Mouse (Mus musculus) T-cell, adult 2 months (primary cell): ENCODE measurements around the gene Adgrg1.

Experiments
- DNase-seq: peaks from one replicate; pipeline ENCODE4 v3.0.0; 2022; ENCODE audit warnings: low spot score

Gene Adgrg1

DNA sequence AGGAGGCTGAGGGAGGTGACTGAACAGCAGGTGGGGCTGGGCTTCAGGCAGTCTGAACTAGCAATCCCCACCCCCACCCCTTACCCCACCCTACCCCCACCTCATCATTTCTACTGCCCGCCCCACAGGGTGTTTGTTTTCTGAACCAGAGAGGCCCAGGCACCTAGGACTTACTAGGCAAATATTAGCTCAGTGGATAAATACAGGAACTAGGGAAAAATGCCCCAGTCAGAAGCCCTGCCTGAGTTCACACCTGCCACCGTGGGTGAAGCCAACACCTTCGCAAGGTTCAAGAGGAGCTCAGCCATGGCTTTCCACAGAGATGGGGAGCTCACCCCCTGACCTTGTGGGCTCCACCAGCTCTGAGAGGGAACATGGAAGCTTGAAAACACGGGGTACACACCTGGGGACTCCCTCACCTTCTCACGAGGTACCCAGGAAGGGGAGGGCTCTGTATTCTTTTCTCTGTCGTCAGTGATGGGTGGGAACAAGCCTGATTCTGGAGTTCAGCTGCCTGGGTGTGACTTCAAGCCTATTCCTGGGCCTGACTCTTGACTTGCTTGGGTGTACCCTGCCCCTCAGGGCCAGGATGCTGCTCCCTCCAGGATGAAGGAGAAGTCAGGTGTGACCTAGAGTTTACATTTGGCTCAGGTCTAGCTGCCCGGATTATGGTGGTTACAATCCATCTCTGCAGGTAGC, at the start of gene Adgrg1:
TSS of gene Adgrg1 (plus strand) at position 285 of the 699 bp plus-strand sequence.
- no peak for DNase-seq

DNA sequence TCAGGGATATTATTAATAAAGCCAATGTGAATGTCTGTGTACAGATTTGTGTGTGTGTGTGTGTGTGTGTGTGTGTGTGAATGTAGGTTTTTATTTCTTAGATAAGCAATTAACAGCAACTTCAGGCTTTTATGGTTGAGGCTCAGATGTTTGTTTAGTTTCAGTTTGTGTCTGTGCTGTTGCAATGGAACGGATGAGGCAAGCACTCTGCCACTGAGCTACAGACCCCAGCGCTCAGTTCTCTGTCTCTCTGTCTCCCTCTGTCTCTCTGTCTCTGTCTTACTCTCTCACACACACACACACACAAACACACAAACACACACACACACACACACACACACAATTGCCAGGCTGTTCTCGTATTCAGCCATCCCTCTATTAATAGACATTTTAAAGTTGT, 46.3 kb upstream of the Adgrg1 start:
- no peak for DNase-seq

- DNase-seq, result no peak
Observed at GRCm38 (mm10) chr8:94933918-94934317, 40.6 kb upstream of the Adgrg1 start.

GRCm38 (mm10) chr8:94935172-94935571, 39.4 kb upstream of the Adgrg1 start:
- no peak for DNase-seq

DNA sequence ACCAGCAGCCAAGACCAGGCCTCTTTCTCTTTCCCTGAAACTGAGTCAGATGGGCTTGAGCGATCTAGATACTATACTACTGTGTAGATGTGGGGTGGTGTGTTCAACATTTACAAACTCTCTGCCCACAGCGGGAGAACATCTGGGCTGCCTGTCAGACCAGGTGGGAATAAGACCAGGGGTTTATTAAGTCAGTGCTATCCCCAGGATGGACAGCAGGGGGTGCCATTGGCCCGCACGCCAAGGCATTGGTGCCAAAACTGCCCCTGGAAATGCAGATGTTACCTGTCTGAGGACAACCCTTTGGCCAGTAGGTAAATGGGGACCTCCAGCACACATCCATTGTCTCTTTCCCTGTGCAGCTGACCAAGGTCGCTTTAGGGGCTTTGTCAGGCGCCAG, 32.0 kb upstream of the Adgrg1 start:
- DNase-seq, result peak; percentile 53

DNA sequence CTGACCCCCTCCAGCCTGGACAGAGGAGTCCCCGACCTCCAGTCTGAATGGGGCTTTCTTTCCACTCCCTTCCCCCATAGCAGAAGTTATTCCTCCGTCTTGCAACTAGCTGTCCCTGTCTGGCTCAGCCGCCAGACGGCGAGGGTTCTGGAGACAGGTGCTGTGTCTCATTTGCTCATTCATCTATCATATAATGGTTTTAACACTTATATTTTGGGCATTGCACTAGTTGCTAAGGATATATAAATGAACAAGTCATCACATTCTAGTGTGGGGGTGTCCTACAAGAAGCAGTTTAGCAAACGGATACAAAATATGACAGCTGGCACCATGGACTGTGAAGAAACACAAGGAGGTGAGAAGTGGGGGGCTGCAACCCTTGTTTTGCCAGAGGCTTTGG, 29.4 kb upstream of the Adgrg1 start:
- DNase-seq, result no peak

DNA sequence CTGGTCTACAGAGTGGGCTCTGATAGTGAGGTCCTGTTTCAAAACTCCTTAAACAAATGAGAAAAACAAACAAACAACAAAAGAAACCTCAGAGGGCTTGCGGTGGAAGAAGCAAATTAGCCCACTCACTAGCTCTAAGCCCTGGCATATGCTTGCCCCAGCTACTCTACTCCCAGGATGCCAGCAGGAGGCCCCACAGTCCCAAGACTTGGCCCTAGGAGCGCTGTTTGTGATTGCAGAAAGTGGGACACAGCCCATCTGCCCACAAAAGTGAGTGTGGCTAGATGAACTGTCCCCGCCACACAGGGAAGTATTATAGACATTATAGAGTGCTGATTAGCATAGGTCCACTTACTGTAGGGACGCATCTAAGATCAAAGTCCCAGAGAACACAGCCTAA, 26.1 kb upstream of the Adgrg1 start:
- no peak for DNase-seq

GRCm38 (mm10) chr8:94949010-94949409, 25.5 kb upstream of the Adgrg1 start:
- DNase-seq, result no peak

DNA sequence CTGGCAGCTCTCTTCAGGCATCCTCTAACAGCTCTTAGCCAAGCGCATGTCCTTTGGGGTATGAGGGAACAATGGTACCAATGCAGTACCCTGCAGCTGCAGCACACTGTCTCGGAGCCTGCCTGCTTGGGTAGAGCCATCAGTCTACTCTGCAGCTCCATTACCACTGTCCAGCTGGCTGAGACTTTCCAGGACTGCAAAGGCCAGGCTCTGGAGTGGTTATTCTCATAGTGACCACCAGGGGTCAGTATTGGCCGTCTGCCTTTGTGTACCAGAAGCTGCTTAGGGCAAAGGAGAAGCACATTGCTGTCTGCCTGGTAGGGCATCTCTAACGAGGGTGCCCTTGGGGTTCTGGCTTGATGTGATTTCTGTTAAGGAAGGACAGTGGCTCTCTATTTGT, 24.5 kb upstream of the Adgrg1 start:
- DNase-seq, result peak; percentile 62

- no peak for DNase-seq
Observed at GRCm38 (mm10) chr8:94950458-94950857, 24.1 kb upstream of the Adgrg1 start.

DNA sequence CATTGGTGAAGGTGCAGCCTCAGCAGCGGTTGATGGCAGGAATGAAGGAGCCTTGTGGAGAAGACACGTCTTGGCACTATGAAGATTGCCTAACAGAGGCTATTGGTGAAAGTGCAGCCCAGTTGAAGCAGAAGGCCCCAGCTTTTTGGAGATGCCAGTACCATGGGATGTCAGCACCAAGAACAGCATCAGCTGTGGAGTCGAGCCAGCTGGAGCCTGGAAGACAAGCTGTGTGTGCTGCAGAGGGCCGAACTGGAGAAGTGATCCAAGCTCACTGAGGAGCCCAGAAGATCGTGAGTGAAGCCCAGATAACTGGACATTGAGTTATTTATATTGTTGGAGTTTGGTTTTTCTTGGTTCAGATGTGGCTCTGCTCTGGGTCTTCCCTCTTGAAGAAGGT, 22.5 kb upstream of the Adgrg1 start:
- DNase-seq, result no peak

- no peak for DNase-seq
Observed at GRCm38 (mm10) chr8:94953624-94954367, 20.8 kb upstream of the Adgrg1 start.

DNA sequence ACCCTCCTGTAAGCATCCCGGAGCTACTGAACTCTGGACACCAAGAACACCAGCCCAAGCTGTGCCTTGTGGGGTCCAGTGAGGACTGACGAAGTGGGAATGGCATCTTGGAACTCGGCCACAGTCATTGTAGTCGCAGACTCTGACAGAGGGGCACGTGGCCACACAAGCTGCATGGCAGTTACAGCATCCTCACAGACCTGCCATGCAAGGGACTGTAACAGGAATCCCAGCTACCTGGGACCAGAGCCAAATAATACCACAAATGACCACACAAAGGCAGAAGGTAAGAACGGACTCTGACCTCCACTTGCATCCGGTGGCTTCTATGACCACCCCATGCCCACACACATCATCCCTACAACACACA, 20.2 kb upstream of the Adgrg1 start:
- no peak for DNase-seq

- peak; percentile 44 for DNase-seq
Observed at GRCm38 (mm10) chr8:94954921-94955758, 19.4 kb upstream of the Adgrg1 start.

GRCm38 (mm10) chr8:94956078-94956574, 18.4 kb upstream of the Adgrg1 start:
- no peak for DNase-seq

DNA sequence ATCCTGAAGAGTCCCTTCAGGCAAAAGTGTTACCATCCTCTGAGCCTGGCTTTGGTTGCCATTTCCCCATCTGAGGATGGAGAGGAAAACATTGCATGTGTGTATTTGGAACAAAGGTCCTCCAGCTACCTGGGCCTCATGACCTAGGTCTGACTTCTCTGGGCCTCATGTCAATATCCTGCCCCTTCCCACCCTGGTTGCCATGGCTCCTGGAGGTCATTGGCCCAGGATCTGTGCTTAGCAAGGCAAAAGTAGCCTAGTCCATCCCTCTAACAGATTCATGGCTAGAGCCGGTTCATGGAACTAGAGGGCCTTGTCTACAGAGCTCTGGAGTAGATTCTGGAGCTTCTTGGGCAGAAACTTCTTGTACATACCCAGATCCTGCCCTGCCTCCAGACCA, 12.3 kb upstream of the Adgrg1 start:
- no peak for DNase-seq

- no peak for DNase-seq
Observed at GRCm38 (mm10) chr8:94964828-94965227, 9.7 kb upstream of the Adgrg1 start.

DNA sequence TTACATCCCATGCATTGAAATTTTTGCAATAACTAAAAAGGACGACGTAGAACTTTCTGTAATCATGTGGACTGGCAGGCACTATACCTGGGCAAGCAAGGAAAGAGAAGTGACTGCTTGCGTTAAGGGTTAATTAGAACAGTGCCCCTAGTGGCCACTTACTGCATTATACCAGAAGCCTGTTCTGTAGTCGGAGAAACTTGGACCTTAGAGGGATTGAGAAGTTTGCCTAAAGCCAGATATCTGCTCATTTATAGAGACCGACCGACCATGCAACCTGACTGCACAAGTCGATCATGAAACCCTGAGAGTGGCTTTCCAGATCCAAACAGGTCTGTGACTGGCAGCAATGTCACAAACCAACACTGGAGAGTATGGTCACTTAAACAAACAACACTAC, 8.0 kb upstream of the Adgrg1 start:
- peak; percentile 39 for DNase-seq

DNA sequence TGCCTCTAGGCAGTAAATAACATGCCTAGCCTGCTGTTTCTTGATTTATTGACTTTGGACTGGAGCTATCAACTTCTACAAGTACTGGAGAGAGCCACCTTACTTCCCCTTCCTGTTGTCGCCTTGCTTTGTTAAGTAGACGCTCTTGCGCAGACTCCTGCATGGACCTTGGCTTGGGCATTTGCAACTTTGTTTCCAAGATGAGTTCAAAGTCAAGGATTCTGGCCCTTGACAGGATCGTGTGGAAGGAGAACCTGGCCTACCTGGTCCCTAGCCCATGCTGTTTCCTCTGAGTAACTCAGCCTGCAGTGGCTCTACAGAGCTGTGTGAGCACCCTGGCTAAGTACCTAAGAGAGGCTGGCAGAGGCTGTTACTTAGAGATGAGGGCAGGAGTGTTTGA, 7.5 kb upstream of the Adgrg1 start:
- DNase-seq, result no peak

- DNase-seq, result no peak
Observed at GRCm38 (mm10) chr8:94967554-94967953, 7.0 kb upstream of the Adgrg1 start.

DNA sequence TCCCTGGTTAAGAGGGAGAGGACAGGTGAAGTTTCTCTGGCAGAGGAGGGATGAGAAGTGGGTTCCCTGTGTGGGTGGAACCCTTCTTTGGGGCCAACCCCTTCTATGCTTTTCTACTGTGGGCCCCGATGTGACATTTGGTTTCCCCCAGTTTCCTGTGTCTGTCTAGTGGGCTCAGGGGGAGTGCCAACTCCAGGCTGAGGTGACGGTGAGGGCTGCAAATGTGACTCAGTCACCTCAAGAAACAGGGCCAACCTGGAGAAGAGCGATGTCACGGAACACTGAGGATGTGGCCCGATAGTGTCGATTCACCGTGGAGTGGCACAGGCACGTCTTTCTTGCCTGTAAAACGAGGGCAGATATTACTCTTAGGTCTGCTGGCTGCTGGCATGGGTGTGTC, 1.3 kb upstream of the Adgrg1 start:
- peak; percentile 57 for DNase-seq

GRCm38 (mm10) chr8:94973786-94974185, 765 bp upstream of the Adgrg1 start:
- no peak for DNase-seq
